Mouse (Mus musculus) stomach, embryonic 16.5 days (tissue): ENCODE data around the gene Slc9a3r1. TPM values are rescaled to one million over a fixed set of nuclear protein-coding genes. Genes with fewer than 3 reads are reported as not detected.

Source experiments
- ATAC-seq: fragments of 200-750 bp; cut with Nextera tagmentation; 2 replicates; pipeline ENCODE4 v1.8.0; 2017; ENCODE audit warnings: moderate number of reproducible peaks, moderate TSS enrichment; ENCODE audit not compliant: insufficient read depth, low FRiP score
- H3K27ac ChIP-seq: fragments of 300-500 bp; sonication (generic); 2 replicates; pipeline ENCODE4 v1.5.1; 2014; ENCODE audit warnings: low read length
- H3K27me3 ChIP-seq: fragments of 300-500 bp; sonication (generic); 2 replicates; pipeline ENCODE4 v1.6.1; 2014; ENCODE audit warnings: low read length, control low read depth, mixed read lengths; ENCODE audit not compliant: control insufficient read depth, insufficient read depth
- H3K36me3 ChIP-seq: fragments of 300-500 bp; sonication (generic); 2 replicates; pipeline ENCODE4 v1.6.1; 2014; ENCODE audit warnings: low read length; ENCODE audit not compliant: control insufficient read depth, insufficient read depth
- H3K4me1 ChIP-seq: fragments of 300-500 bp; sonication (generic); 2 replicates; pipeline ENCODE4 v1.6.1; 2014; ENCODE audit warnings: low read length, control low read depth, mixed read lengths; ENCODE audit not compliant: control insufficient read depth, insufficient read depth
- H3K4me2 ChIP-seq: fragments of 300-500 bp; sonication (generic); 2 replicates; pipeline ENCODE4 v1.6.1; 2014; ENCODE audit warnings: low read depth, low read length, mixed read lengths
- H3K4me3 ChIP-seq: fragments of 300-500 bp; sonication (generic); replicated peaks from 2 replicates; pipeline ENCODE4 v1.5.1; 2014; ENCODE audit warnings: mild to moderate bottlenecking, low read length
- H3K9ac ChIP-seq: fragments of 300-500 bp; sonication (generic); 2 replicates; pipeline ENCODE4 v1.6.1; 2014; ENCODE audit warnings: low read length
- H3K9me3 ChIP-seq: fragments of 300-500 bp; sonication (generic); replicated peaks from 2 replicates; pipeline ENCODE4 v1.6.1; 2016; ENCODE audit warnings: low read length, control low read depth; ENCODE audit not compliant: control insufficient read depth
- WGBS: fragments of 180-500 bp; shearing (Covaris S2); extraction: QIAGEN DNeasy Blood & Tissue Kit; methylation state at CpG from one replicate; pipeline ENCODE4 v1.1.7; 2014; 5-methylcytosine and 5-hydroxymethylcytosine counted together
- polyA plus RNA-seq: library from polyadenylated mRNA; unstranded; fragments of >200 nt; fragmentation: Nextera tagmentation; extraction: Ambion mirVana; gene quantifications from 2 replicates; pipeline ENCODE4 v1.2.1, GENCODE M21; 2015

Gene Slc9a3r1
- polyA plus RNA-seq, 1 experiment from 2014 or later = 136 TPM

DNA sequence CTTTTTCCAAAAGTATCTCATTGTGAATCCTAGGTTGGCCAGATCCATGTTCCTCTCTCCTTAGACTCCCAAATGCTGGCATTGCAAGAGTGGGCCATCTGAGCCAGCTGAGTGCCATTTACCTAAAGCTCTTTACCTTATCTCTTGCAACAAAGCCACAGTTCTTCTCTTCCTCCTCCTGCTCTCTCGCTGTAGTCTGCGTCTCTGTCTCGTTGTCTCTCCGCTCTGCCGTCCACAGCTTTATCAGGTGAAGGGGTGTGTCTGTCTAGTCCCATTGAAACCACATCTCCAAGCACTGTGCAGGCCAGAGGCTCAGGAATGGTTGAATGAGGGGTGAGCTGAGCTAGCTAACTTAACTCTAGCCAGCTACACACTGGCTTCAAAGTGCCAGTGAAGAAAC is 32.8 kb downstream of the Slc9a3r1 start:
- H3K9me3 ChIP-seq = no peaks in the 10 kb centered on the region
- no peak overlapping the region for H3K9ac ChIP-seq
- no peaks in the 10 kb centered on the region for H3K36me3 ChIP-seq
- H3K4me2 ChIP-seq = no peak overlapping the region
- H3K27me3 ChIP-seq = no peaks in the 10 kb centered on the region
- no peak overlapping the region for H3K4me3 ChIP-seq
- H3K27ac ChIP-seq = no peak overlapping the region
- ATAC-seq = no peak
- WGBS = 63% methylated on average over 5 of the region's 5 CpGs
- no peaks in the 10 kb centered on the region for H3K4me1 ChIP-seq

DNA sequence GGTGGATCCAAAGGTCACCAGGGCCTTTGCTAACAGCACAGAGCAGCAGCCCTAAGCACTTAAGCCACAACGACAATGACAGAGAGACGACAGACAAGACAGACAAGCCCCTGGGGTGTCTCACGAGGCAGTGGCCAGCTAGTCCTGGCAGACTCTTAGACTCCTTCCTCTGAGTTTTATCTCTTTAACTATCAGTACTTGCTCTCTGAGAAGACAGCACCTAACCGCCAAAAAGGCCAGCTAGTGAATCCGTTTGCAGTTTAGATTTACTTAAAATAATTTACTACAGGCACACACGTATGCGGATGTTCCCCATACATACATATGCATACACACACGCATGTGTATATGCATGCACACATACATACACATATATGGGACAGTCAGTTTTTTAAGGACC is 34.4 kb downstream of the Slc9a3r1 start:
- Histone ChIP-seq H3K4me3 (no peak overlapping the region), H3K27ac (no peak overlapping the region), H3K36me3 (peaks cover 5% of the 10 kb centered on the region; the same call in 1 of the 2 replicates), H3K9me3 (no peaks in the 10 kb centered on the region), H3K9ac (no peak overlapping the region), H3K27me3 (no peaks in the 10 kb centered on the region), H3K4me1 (no peaks in the 10 kb centered on the region), H3K4me2 (no peak overlapping the region)
- ATAC-seq = no peak
- WGBS = 75% methylated on average over 8 of the region's 8 CpGs

DNA sequence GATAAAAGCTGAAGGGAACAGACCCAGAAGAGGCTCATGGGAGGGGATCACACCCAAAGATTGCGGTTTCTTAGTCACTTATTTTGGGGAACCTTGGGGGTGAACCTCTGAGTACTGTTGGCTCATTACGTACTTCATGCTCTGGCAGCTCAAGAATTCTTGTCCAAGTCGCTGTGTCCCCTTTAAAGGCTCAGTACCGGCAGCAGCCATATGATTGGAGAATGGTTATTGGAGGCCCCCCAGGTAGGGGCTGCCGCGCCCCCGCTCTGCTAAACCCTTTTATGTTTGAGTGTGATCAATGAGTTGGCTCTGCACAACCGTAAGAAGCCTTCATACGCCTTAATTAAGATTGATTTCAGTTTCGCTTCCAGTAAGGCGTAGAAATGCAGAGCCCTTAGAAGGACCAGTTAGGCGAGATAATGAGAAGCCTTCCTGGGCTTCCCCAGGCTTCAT is 35.8 kb downstream of the Slc9a3r1 start:
- Histone ChIP-seq H3K4me2 (no peak overlapping the region), H3K4me1 (no peaks in the 10 kb centered on the region), H3K9ac (no peak overlapping the region), H3K27ac (no peak overlapping the region), H3K27me3 (no peaks in the 10 kb centered on the region), H3K36me3 (peaks cover 5% of the 10 kb centered on the region; the same call in 1 of the 2 replicates), H3K9me3 (no peaks in the 10 kb centered on the region), H3K4me3 (no peak overlapping the region)
- 43% methylated on average over 12 of the region's 12 CpGs for WGBS
- ATAC-seq = no peak

DNA sequence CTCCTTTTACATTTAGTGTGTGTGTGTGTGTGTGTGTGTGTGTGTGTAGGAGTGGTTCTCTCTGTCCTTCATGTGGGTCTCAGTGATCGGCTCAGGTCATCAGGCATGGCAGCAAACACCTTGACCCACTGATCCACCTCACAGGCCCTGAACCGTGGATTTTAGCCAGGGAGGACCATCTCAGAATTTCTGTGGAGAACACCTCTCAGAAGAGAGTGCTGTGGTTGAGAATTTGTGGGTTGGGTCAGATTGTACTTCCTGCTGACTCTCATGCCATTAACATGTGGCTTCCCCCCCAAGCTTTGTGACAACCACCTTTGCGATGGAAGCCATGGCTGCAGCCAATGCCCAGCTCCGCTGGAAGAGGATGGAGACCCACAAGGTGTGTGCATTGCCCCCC is 37.4 kb downstream of the Slc9a3r1 start:
- no peaks in the 10 kb centered on the region for H3K9me3 ChIP-seq
- H3K4me1 ChIP-seq = no peaks in the 10 kb centered on the region
- H3K27me3 ChIP-seq = no peaks in the 10 kb centered on the region
- H3K4me2 ChIP-seq = no peak overlapping the region
- H3K4me3 ChIP-seq = no peak overlapping the region
- no peak overlapping the region for H3K9ac ChIP-seq
- H3K27ac ChIP-seq = no peak overlapping the region
- H3K36me3 ChIP-seq = peaks cover 5% of the 10 kb centered on the region; the same call in 1 of the 2 replicates
- no peak for ATAC-seq
- WGBS = 89% methylated on average over 4 of the region's 4 CpGs

DNA sequence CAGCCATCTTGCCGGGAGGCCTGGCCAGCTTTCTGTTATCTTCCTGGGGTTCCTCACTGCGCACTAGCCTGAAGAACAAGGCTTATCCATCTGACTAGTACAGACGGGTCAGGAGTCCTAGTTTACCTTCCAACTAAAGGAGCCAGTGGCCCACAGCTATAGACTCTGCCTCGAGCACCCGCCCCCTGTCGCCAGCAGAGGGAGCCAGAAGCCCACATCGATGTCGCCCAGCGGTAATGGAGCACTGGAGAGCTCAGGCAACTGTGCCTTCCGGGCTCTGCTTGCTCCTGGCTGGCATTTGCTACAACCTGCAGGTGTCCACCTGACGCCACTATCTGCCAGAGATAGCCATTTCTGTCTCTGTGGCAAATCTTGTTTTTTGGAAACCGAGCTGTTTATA is 39.2 kb downstream of the Slc9a3r1 start:
- no peak overlapping the region for H3K4me3 ChIP-seq
- no peaks in the 10 kb centered on the region for H3K27me3 ChIP-seq
- no peak overlapping the region for H3K27ac ChIP-seq
- H3K36me3 ChIP-seq = peaks cover 8% of the 10 kb centered on the region; the same call in 1 of the 2 replicates
- no peak overlapping the region for H3K9ac ChIP-seq
- ATAC-seq = peak; percentile 82; the same call in 1 of the 2 replicates
- 17% methylated on average over 12 of the region's 12 CpGs for WGBS
- no peaks in the 10 kb centered on the region for H3K4me1 ChIP-seq
- no peaks in the 10 kb centered on the region for H3K9me3 ChIP-seq
- H3K4me2 ChIP-seq = no peak overlapping the region

DNA sequence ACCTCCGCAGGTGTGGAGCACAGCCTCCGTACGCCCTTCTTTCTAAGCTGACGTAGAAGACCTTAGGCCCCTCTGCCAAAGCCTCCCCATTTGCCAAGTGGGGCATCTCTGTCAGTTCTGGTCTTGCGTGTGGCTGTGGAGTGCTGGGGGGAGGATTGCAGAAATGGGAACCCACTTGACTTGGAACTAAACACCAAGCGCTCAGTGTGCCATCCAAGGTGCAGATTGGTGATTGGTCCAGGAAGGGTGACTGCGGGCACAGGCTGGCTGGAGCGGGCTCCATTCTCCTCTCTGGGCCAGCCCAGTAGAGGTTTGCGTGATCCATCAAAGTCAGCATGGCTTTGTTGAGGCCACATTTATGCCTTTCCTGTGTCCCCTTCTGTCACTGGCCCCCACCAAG is 39.6 kb downstream of the Slc9a3r1 start:
- no peak overlapping the region for H3K9ac ChIP-seq
- 93% methylated on average over 9 of the region's 9 CpGs for WGBS

DNA sequence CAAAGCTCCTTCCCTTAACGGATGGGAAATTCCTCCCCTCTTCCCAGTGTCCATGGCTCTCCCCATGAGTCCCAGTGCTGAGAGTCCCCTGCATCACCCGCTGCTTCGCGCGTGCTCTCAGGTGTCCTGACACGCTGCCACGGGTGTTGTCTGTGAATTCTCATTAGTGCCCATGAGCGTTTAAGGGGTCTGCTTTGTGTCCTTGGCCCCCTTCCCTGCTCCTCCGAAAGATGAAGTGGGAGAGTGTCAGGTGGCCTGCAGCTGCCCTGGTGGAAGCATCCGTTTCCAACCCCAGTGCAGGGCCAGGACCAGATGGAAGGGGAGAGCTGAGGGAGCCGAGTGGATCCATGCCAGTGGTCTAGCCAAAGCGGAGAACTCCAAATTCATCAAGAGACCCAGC is 45.0 kb downstream of the Slc9a3r1 start:
- Histone ChIP-seq H3K9me3 (no peaks in the 10 kb centered on the region), H3K4me2 (no peak overlapping the region), H3K27me3 (no peaks in the 10 kb centered on the region), H3K4me3 (no peak overlapping the region), H3K9ac (no peak overlapping the region), H3K4me1 (no peaks in the 10 kb centered on the region), H3K27ac (no peak overlapping the region), H3K36me3 (0 out of 2 replicates have a peak, but pooled peaks cover 3% of the 10 kb centered on the region)
- WGBS = 75% methylated on average over 12 of the region's 12 CpGs
- no peak for ATAC-seq

More for the DNA sequence above, 39.6 kb downstream of the Slc9a3r1 start:
- no peaks in the 10 kb centered on the region for H3K27me3 ChIP-seq
- H3K9me3 ChIP-seq = no peaks in the 10 kb centered on the region
- H3K27ac ChIP-seq = no peak overlapping the region
- ATAC-seq = no peak
- no peaks in the 10 kb centered on the region for H3K4me1 ChIP-seq
- no peak overlapping the region for H3K4me3 ChIP-seq
- no peak overlapping the region for H3K4me2 ChIP-seq
- H3K36me3 ChIP-seq = peaks cover 8% of the 10 kb centered on the region; the same call in 1 of the 2 replicates

DNA sequence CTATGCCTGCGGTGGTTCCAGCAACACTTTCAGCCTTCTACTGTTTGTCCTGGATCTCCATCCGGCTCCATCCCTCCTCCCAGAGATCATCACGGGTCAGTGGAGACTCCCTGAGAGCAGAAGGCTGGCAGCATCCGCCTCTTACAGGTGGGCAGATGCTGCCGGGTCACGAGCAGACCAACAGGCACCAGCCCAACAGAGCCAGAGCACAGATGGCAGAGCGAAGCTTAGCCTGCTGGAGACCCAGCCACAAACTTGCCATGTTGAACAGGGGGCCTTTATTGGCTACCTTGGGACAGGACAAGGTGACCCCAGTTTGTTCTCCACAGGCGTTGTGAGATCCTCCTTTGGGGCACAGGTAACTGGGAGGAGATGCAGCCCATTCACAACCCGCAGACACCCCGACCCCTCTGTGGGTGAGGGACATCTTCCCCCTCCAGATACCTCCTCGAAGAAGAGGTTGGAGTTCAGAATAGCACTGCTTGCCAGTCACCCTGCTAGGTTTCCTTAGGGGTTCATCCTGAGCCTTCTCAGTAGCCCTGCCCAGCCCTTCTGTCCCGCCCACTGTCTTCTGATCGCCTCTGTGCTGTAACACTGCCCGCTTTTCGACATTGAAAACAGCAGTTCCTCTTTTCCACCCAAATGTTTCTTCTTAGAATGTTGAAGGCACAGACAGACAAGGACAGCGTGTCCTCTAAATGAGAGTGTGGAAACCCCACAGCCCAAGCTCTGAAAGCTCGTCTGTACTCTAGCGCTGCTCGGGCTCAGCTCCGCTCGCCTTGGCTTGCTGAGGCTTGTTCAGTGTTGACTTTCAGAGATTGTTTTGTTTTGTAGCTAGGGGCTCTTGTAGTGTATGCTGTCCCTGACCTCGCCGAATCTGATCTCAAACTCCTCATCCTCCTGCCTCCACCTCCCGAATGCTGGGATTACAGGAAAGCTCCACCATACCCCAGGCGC is 45.9 kb downstream of the Slc9a3r1 start:
- H3K27ac ChIP-seq = no peak overlapping the region
- no peaks in the 10 kb centered on the region for H3K9me3 ChIP-seq
- no peak overlapping the region for H3K4me2 ChIP-seq
- 0 out of 2 replicates have a peak, but pooled peaks cover 3% of the 10 kb centered on the region for H3K36me3 ChIP-seq
- no peak overlapping the region for H3K9ac ChIP-seq
- WGBS = 73% methylated on average over 25 of the region's 25 CpGs
- no peaks in the 10 kb centered on the region for H3K4me1 ChIP-seq
- ATAC-seq = no peak
- H3K4me3 ChIP-seq = no peak overlapping the region
- H3K27me3 ChIP-seq = no peaks in the 10 kb centered on the region

DNA sequence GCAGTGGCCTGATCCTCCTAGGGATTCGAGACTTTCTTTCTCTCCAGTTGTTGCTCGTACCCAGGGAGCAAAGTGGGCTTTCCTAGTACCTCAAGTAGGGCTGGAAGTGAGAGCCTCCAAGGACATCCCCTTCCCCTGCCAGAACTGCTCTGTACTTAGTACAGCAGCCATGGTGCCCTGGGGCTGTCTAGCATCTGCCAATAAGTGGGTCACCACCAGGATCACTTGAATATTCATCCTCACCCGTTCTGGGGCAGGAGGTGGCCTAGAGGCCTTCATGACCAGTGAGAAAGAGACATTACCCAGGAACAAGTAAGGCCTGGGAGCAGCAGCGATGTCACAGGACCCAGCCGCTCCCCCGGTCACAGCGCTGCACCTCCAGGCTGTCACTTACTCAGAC is 46.8 kb downstream of the Slc9a3r1 start:
- Histone ChIP-seq H3K27ac (no peak overlapping the region), H3K36me3 (0 out of 2 replicates have a peak, but pooled peaks cover 3% of the 10 kb centered on the region), H3K4me3 (no peak overlapping the region), H3K4me2 (no peak overlapping the region), H3K27me3 (no peaks in the 10 kb centered on the region), H3K9ac (no peak overlapping the region), H3K4me1 (no peaks in the 10 kb centered on the region), H3K9me3 (no peaks in the 10 kb centered on the region)
- ATAC-seq = no peak
- 80% methylated on average over 7 of the region's 7 CpGs for WGBS
